3 mouse cellular contexts compared by ENCODE assay signal in the genomic region with DNA sequence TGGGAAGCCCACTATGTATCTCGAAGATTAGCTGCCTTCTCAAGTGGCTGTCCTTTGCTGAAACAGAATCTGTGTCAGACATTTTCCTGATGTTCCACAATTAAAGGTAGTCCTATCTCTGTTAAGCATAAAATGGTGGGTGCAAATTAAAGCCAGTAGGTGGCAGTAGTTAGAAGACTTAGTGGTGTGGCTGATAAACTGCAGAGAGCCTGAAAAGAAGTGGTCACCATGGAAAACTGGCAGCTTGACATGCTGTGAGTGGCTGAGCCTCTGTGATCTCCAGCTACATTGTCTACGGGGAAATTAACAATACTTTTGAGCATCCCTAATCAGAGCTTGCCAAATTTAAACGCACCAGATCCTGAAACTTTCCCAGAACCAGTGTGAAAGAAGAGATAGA. TPM values are rescaled to one million over a fixed set of nuclear protein-coding genes. Genes with fewer than 3 reads are reported as not detected.
"Had no signal": no experiment of that assay in that cellular context is flagged by ENCODE, and none has a peak within 500 bp of the region (broad histone marks: within the 10 kb centered on the region; RNA-seq: fewer than 3 reads in every experiment).

No protein-coding gene starts in this region.

RNA-seq across cellular contexts. Expression of a gene that starts 50.0 kb away (rescaled TPM):
- total RNA-seq: liver, adult 2 months; monocyte, adult 5-6 weeks; neutrophil, adult 5-6 weeks had no signal
